Mouse (Mus musculus) cortical plate, adult 2 months (tissue): ENCODE measurements around the gene Mrpl12.

Experiments used
- CTCF ChIP-seq: fragments of 200-500 bp; IDR thresholded peaks from 2 replicates; pipeline ENCODE4 v1.5.1; 2011; ENCODE audit warnings: mild to moderate bottlenecking, control low read depth, low read length; ENCODE audit not compliant: insufficient read depth; ENCODE audit errors: extremely low read depth
- POLR2A ChIP-seq: fragments of 200-500 bp; IDR thresholded peaks from 2 replicates; pipeline ENCODE4 v1.6.1; 2011; ENCODE audit warnings: mild to moderate bottlenecking, low read length, control low read depth; ENCODE audit not compliant: insufficient read depth; ENCODE audit errors: extremely low read depth

DNA sequence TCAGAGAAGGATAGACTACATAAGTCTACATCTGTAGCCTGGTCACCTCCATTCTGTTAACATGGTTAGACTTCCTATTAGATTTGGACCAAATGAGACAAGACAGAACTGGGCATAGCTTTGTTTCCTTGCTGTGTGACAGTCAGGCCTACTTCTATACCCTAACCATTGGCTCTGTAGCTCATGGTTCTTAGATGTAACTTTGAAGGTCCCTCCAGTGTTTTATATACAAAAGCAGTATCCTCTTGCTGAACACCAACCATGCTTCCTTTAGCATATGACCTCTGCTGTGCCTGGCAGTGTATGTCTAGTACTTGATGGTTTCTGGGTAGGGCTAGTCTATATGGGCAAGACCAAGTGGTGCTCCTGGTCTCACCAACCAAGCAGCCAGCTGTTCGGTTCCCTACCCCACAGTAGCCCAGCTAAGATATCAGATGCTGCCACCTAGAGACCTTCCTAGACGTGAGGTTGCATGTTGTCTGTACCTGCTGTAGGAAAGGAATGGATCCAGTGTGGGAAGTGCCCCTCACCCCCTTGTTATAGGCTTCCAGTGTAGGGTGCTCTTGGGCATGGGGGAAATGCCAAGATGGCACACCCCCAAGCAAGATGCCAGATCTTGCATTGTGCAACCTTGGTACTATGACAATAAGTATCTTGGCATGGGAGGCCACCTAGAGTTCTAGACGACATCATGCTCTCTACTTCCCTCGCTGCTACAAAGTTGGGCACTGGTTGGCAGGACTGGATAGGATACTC is 6.1 kb downstream of the Mrpl12 start:
- TF ChIP-seq CTCF (no peak), POLR2A (no peak)
